19 mouse cellular contexts compared by ENCODE assay signal in genomic region chr6:134090875-134091274, GRCm38 (mm10). TPM values are rescaled to one million over a fixed set of nuclear protein-coding genes. Genes with fewer than 3 reads are reported as not detected.
DNase-seq lines count a peak whose midpoint lies in the region; ATAC-seq and TF ChIP-seq lines count a peak whose summit lies in the region.
"Had no signal": no experiment of that assay in that cellular context is flagged by ENCODE, and none has a peak within 500 bp of the region (broad histone marks: within the 10 kb centered on the region; RNA-seq: fewer than 3 reads in every experiment).

No protein-coding gene starts in this region.

- no peak for TF ChIP-seq POLR2A in testis, adult 2 months (IDR thresholded peaks at IDR 0.05; ENCODE audit: control insufficient read depth, low read depth, low read length)

- H3K9me3 ChIP-seq in embryonic facial prominence, embryonic 11.5 days (replicated peaks; ENCODE audit: control insufficient read depth, low read length): no peaks in the 10 kb centered on the region
- no peaks in the 10 kb centered on the region for H3K9me3 ChIP-seq in embryonic facial prominence, embryonic 10.5 days
- H3K9me3 ChIP-seq in heart, postnatal 0 days (replicated peaks; ENCODE audit: control insufficient read depth, low read length): no peaks in the 10 kb centered on the region
- H3K9me3 ChIP-seq: liver, embryonic 15.5 days; megakaryocyte, embryonic 14.5 days; neural tube, embryonic 13.5 days had no signal

- no peak overlapping the region for H3K4me2 ChIP-seq in embryonic facial prominence, embryonic 11.5 days (ENCODE audit: low read depth, low read length)
- H3K4me2 ChIP-seq in heart, postnatal 0 days (ENCODE audit: low read depth, low read length): no peak overlapping the region
- H3K4me2 ChIP-seq: liver, embryonic 15.5 days; neural tube, embryonic 13.5 days had no signal

- peak overlapping the region; percentile 41 for H3K27ac ChIP-seq in embryonic facial prominence, embryonic 11.5 days (replicated peaks; ENCODE audit: low read depth, low read length)
- H3K27ac ChIP-seq in embryonic facial prominence, embryonic 10.5 days (replicated peaks): no peak overlapping the region
- H3K27ac ChIP-seq in heart, postnatal 0 days (ENCODE audit: low read depth): peak overlapping the region; percentile 63; the same call in 1 of the 2 replicates
- H3K27ac ChIP-seq in testis, adult 2 months (ENCODE audit: control insufficient read depth, insufficient read depth, low read depth, low read length): peak overlapping the region; percentile 61
- H3K27ac ChIP-seq: hindbrain, postnatal 0 days; liver, embryonic 15.5 days; neural tube, embryonic 13.5 days had no signal

- no peaks in the 10 kb centered on the region for H3K27me3 ChIP-seq in embryonic facial prominence, embryonic 11.5 days (ENCODE audit: control insufficient read depth, insufficient read depth, low read length)
- no peaks in the 10 kb centered on the region for H3K27me3 ChIP-seq in embryonic facial prominence, embryonic 10.5 days (replicated peaks; ENCODE audit: low read depth, poor library complexity, severe bottlenecking)
- no peaks in the 10 kb centered on the region for H3K27me3 ChIP-seq in heart, postnatal 0 days (ENCODE audit: control insufficient read depth, insufficient read depth, low read length)
- no peaks in the 10 kb centered on the region for H3K27me3 ChIP-seq in testis, adult 2 months (ENCODE audit: control insufficient read depth, insufficient read depth, low read length)
- H3K27me3 ChIP-seq: CH12.LX; liver, embryonic 15.5 days; megakaryocyte, embryonic 14.5 days; neural tube, embryonic 13.5 days had no signal

- intact Hi-C loops in heart, postnatal 14 days (cut with DNase I): no loop called here

- no peak for DNase-seq in embryonic facial prominence, embryonic 11.5 days (ENCODE audit: low spot score)
- no peak for DNase-seq in embryonic facial prominence, embryonic 10.5 days (ENCODE audit: low spot score)
- no peak for DNase-seq in heart, postnatal 0 days (ENCODE audit: low spot score)
- no peak for DNase-seq in heart, postnatal 14 days
- no peak for DNase-seq in testis, postnatal 14 days (ENCODE audit: low spot score)
- DNase-seq in c-Kit-positive CD71-positive TER-119-positive erythroid progenitor cells, embryonic 14.5 days (ENCODE audit: low spot score): no peak
- no peak for DNase-seq in left cerebral cortex, adult 11 months (ENCODE audit: low spot score)
- DNase-seq: adrenal gland, postnatal 36 days; cerebellum, postnatal 25 days; gastrocnemius, postnatal 36 days; left cerebral cortex, postnatal 4 days; right cerebral cortex, adult 18-20 months had no signal

- H3K36me3 ChIP-seq in embryonic facial prominence, embryonic 11.5 days (replicated peaks; ENCODE audit: control insufficient read depth, insufficient read depth, low read depth, low read length): no peaks in the 10 kb centered on the region
- H3K36me3 ChIP-seq in embryonic facial prominence, embryonic 10.5 days (replicated peaks): peaks cover 34% of the 10 kb centered on the region
- peaks cover 3% of the 10 kb centered on the region; the same call in 1 of the 2 replicates for H3K36me3 ChIP-seq in heart, postnatal 0 days (replicated peaks; ENCODE audit: control insufficient read depth, insufficient read depth, low read length)
- H3K36me3 ChIP-seq in testis, adult 2 months (ENCODE audit: control insufficient read depth, insufficient read depth, low read length): no peaks in the 10 kb centered on the region

- ATAC-seq in embryonic facial prominence, embryonic 11.5 days (replicated peaks; ENCODE audit: insufficient number of reproducible peaks, low FRiP score, low TSS enrichment, low read depth): no peak; the same call in 1 of the 2 replicates
- ATAC-seq in heart, postnatal 0 days (ENCODE audit: insufficient read depth, low read depth): no peak
- ATAC-seq: activated CD4-positive, CD25-positive, alpha-beta regulatory T cell, adult 4 months; hindbrain, postnatal 0 days had no signal

- no peaks in the 10 kb centered on the region for H3K4me1 ChIP-seq in embryonic facial prominence, embryonic 11.5 days (ENCODE audit: control insufficient read depth, insufficient read depth, low read length)
- H3K4me1 ChIP-seq in embryonic facial prominence, embryonic 10.5 days: peaks cover 31% of the 10 kb centered on the region
- H3K4me1 ChIP-seq in heart, postnatal 0 days (ENCODE audit: control insufficient read depth, insufficient read depth): peaks cover 32% of the 10 kb centered on the region
- H3K4me1 ChIP-seq in testis, adult 2 months (ENCODE audit: control insufficient read depth, insufficient read depth, low read length): peaks cover 4% of the 10 kb centered on the region

- WGBS in embryonic facial prominence, embryonic 11.5 days: 89% methylated on average over 4 of the region's 4 CpGs
- 86% methylated on average over 4 of the region's 4 CpGs for WGBS in embryonic facial prominence, embryonic 10.5 days
- 59% methylated on average over 4 of the region's 4 CpGs for WGBS in heart, postnatal 0 days

- H3K4me3 ChIP-seq in embryonic facial prominence, embryonic 11.5 days (ENCODE audit: low read depth, low read length): no peak overlapping the region
- no peak overlapping the region for H3K4me3 ChIP-seq in embryonic facial prominence, embryonic 10.5 days
- no peak overlapping the region for H3K4me3 ChIP-seq in heart, postnatal 0 days (ENCODE audit: low read depth, low read length)
- H3K4me3 ChIP-seq in testis, adult 2 months (ENCODE audit: control insufficient read depth, low read depth, low read length): no peak overlapping the region
- H3K4me3 ChIP-seq: liver, embryonic 15.5 days; megakaryocyte, embryonic 14.5 days; neural tube, embryonic 13.5 days had no signal

- no peak for TF ChIP-seq EP300 in heart, postnatal 0 days (IDR thresholded peaks at IDR 0.05; ENCODE audit: low read depth)

- H3K9ac ChIP-seq in embryonic facial prominence, embryonic 11.5 days (replicated peaks; ENCODE audit: low read length): no peak overlapping the region
- no peak overlapping the region for H3K9ac ChIP-seq in heart, postnatal 0 days (replicated peaks; ENCODE audit: low read depth, low read length)
- H3K9ac ChIP-seq: liver, embryonic 15.5 days; neural tube, embryonic 13.5 days had no signal

- no peak for TF ChIP-seq CTCF in heart, postnatal 0 days (IDR thresholded peaks at IDR 0.05; ENCODE audit: low read depth)
- TF ChIP-seq CTCF in testis, adult 2 months (IDR thresholded peaks at IDR 0.05; ENCODE audit: control insufficient read depth, insufficient read depth, insufficient replicate concordance, low read depth, low read length): no peak

RNA-seq across cellular contexts. Expression of gene Etv6, which starts 55.4 kb away (rescaled TPM):
- polyA plus RNA-seq in embryonic facial prominence, embryonic 11.5 days (2014; fragmentation: Nextera tagmentation; extraction: Ambion mirVana): 15.7 and 15.9 TPM in 2 replicates
- polyA plus RNA-seq in embryonic facial prominence, embryonic 10.5 days (2016; fragmentation: Nextera tagmentation; extraction: Ambion mirVana): 16.6 and 17.0 TPM in 2 replicates
- 12.4 and 30.3 TPM in 2 replicates for total RNA-seq in heart, postnatal 0 days (2014; rRNA removed; ENCODE audit: low replicate concordance)
- 5.5 and 6.1 TPM in 2 replicates for polyA plus RNA-seq in heart, postnatal 0 days (2015; fragmentation: Nextera tagmentation; extraction: Ambion mirVana)
- 10 to 100 TPM; 12.7 to 12.8 TPM for total RNA-seq in heart, postnatal 14 days (2021)
- polyA plus RNA-seq in testis, adult 2 months (2012; rRNA removed): 4.4 and 5.4 TPM in 2 replicates
